Mouse (Mus musculus) urinary bladder, postnatal 25 days (tissue): ENCODE measurements around the gene Tbpl2.

Experiments used
- DNase-seq: peaks from one replicate; pipeline ENCODE4 v3.0.0; 2022; ENCODE audit warnings: low spot score

Tbpl2 gene

GRCm38 (mm10) chr2:24096495-24096894, at the start of gene Tbpl2:
Tbpl2 (minus strand) TSS chr2:24096595.
- DNase-seq = no peak

GRCm38 (mm10) chr2:24134373-24134772, 38.0 kb upstream of the Tbpl2 start:
- DNase-seq = no peak

GRCm38 (mm10) chr2:24109085-24109484, 12.7 kb upstream of the Tbpl2 start:
- no peak for DNase-seq

- DNase-seq = no peak
These were observed 7.4 kb upstream of the Tbpl2 start for GRCm38 (mm10) chr2:24103619-24104289.

GRCm38 (mm10) chr2:24090921-24091320, 5.5 kb downstream of the Tbpl2 start:
- DNase-seq = no peak

GRCm38 (mm10) chr2:24050459-24050858, 45.9 kb downstream of the Tbpl2 start:
- DNase-seq = no peak

- no peak for DNase-seq
These were observed 46.9 kb downstream of the Tbpl2 start, which contains the start of gene Hnmt for GRCm38 (mm10) chr2:24049344-24049990. Hnmt (minus strand) TSS chr2:24049394.

GRCm38 (mm10) chr2:24048480-24049097, 47.8 kb downstream of the Tbpl2 start:
- DNase-seq = peak; percentile 27

GRCm38 (mm10) chr2:24047551-24048479, 48.6 kb downstream of the Tbpl2 start:
- no peak for DNase-seq

GRCm38 (mm10) chr2:24042901-24043300, 53.5 kb downstream of the Tbpl2 start:
- no peak for DNase-seq

GRCm38 (mm10) chr2:24040531-24040930, 55.9 kb downstream of the Tbpl2 start:
- DNase-seq = no peak
